Mouse (Mus musculus) neural tube, embryonic 14.5 days (tissue): ENCODE data around the gene Dram1. TPM values are rescaled to one million over a fixed set of nuclear protein-coding genes. Genes with fewer than 3 reads are reported as not detected.

ENCODE experiments used
- ATAC-seq: fragments of 200-750 bp; cut with Nextera tagmentation; 2 replicates; pipeline ENCODE4 v1.8.0; 2017; ENCODE audit warnings: low read depth, mild to moderate bottlenecking, moderate TSS enrichment, moderate library complexity
- H3K27ac ChIP-seq: fragments of 300-500 bp; sonication (generic); 2 replicates; pipeline ENCODE4 v1.5.1; 2014; ENCODE audit warnings: low read depth, mild to moderate bottlenecking, control low read depth, low read length, moderate library complexity, mixed read lengths
- H3K27me3 ChIP-seq: fragments of 300-500 bp; sonication (generic); 2 replicates; pipeline ENCODE4 v1.6.1; 2014; ENCODE audit warnings: low read length; ENCODE audit not compliant: control insufficient read depth, insufficient read depth
- H3K36me3 ChIP-seq: fragments of 300-500 bp; sonication (generic); 2 replicates; pipeline ENCODE4 v1.6.1; 2014; ENCODE audit warnings: low read length, mixed read lengths; ENCODE audit not compliant: control insufficient read depth, insufficient read depth
- H3K4me1 ChIP-seq: fragments of 300-500 bp; sonication (generic); 2 replicates; pipeline ENCODE4 v1.6.1; 2014; ENCODE audit warnings: low read length; ENCODE audit not compliant: control insufficient read depth, insufficient read depth
- H3K4me2 ChIP-seq: fragments of 300-500 bp; sonication (generic); 2 replicates; pipeline ENCODE4 v1.6.1; 2014; ENCODE audit warnings: mild to moderate bottlenecking, low read depth, low read length, control low read depth
- H3K4me3 ChIP-seq: fragments of 300-500 bp; sonication (generic); 2 replicates; pipeline ENCODE4 v1.5.1; 2014; ENCODE audit warnings: low read depth, low read length, control low read depth, mixed read lengths
- H3K9ac ChIP-seq: fragments of 300-500 bp; sonication (generic); replicated peaks from 2 replicates; pipeline ENCODE4 v1.6.1; 2014; ENCODE audit warnings: low read depth, mild to moderate bottlenecking, control low read depth, low read length, mixed read lengths
- H3K9me3 ChIP-seq: fragments of 300-500 bp; sonication (generic); 2 replicates; pipeline ENCODE4 v1.6.1; 2016; ENCODE audit warnings: low read length; ENCODE audit not compliant: control insufficient read depth
- WGBS: fragments of 180-500 bp; shearing (Covaris S2); extraction: QIAGEN DNeasy Blood & Tissue Kit; methylation state at CpG from one replicate; pipeline ENCODE4 v1.1.7; 2014; 5-methylcytosine and 5-hydroxymethylcytosine counted together
- polyA plus RNA-seq: library from polyadenylated mRNA; unstranded; fragments of >200 nt; fragmentation: Nextera tagmentation; extraction: Ambion mirVana; gene quantifications from 2 replicates; pipeline ENCODE4 v1.2.1, GENCODE M21; 2014

The Dram1 gene
- polyA plus RNA-seq, 1 experiment from 2014 or later, result 0.35 TPM

GRCm38 (mm10) chr10:88364221-88364620 lies 14.7 kb downstream of the Dram1 start:
- Histone ChIP-seq H3K4me2 (no peak overlapping the region), H3K9me3 (no peaks in the 10 kb centered on the region), H3K4me3 (no peak overlapping the region), H3K27me3 (no peaks in the 10 kb centered on the region), H3K4me1 (no peaks in the 10 kb centered on the region), H3K27ac (no peak overlapping the region), H3K9ac (no peak overlapping the region), H3K36me3 (no peaks in the 10 kb centered on the region)
- WGBS, result 87% methylated on average over 3 of the region's 3 CpGs
- ATAC-seq, result no peak

- H3K4me2 ChIP-seq, result no peak overlapping the region
- WGBS, result 77% methylated on average over 1 of the region's 1 CpGs
- H3K9ac ChIP-seq, result no peak overlapping the region
- no peak for ATAC-seq
- H3K27me3 ChIP-seq, result no peaks in the 10 kb centered on the region
- no peaks in the 10 kb centered on the region for H3K4me1 ChIP-seq
- H3K4me3 ChIP-seq, result no peak overlapping the region
- H3K27ac ChIP-seq, result no peak overlapping the region
- H3K36me3 ChIP-seq, result no peaks in the 10 kb centered on the region
- H3K9me3 ChIP-seq, result no peaks in the 10 kb centered on the region
Measured at GRCm38 (mm10) chr10:88362218-88362617, 16.7 kb downstream of the Dram1 start.

- ATAC-seq, result peak; percentile 80
- Histone ChIP-seq H3K27ac (no peak overlapping the region), H3K4me3 (peak overlapping the region; percentile 41), H3K9me3 (no peaks in the 10 kb centered on the region), H3K36me3 (no peaks in the 10 kb centered on the region), H3K9ac (peak overlapping the region; percentile 55), H3K27me3 (no peaks in the 10 kb centered on the region), H3K4me2 (peak overlapping the region; percentile 64), H3K4me1 (peaks cover 5% of the 10 kb centered on the region; the same call in 1 of the 2 replicates)
- 3% methylated on average over 31 of the region's 47 CpGs for WGBS
Measured at GRCm38 (mm10) chr10:88356983-88357559, 21.8 kb downstream of the Dram1 start.

DNA sequence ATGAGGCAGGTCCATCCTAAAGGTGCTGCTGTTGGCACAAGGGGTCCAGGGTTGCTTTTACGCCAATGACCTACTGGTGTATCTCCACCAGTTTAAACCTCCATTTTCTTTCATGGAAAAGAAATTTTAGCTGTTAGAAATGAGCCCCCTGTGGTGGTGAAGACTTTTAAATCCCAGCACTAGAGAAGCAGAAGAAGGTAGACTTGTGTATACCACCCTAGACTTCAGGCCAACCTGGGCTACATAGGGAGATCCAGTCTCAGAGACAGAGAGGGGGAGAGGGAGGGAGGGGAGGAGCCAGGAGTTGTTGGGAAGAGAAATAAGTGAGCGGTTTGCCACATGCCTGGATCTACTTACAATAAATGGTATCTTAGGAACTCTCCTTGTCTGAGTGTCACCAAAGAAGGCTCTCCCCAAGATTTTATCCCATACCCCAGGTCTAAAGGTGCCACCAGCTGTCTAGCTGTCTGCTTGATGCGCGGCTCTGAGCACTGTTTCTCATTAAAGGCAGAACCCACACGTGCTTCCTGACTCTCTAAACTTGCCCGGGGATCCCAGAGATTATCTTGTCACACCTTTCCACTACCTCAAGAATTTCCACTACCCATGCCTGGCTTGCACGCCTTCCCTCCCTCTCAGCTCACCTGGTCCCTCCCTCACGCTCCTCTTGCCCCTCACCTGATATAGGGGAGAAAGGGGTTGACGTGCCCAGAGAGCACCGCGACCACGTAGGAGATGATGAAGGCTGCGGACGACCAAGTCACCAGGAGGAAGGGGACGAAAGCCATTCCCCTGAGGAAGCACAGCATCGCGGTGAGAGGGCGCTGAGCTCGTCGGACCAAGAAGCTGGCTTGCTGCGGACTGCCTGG lies 22.5 kb downstream of the Dram1 start:
- peak overlapping the region; percentile 64 for H3K4me2 ChIP-seq
- no peak overlapping the region for H3K27ac ChIP-seq
- peaks cover 5% of the 10 kb centered on the region; the same call in 1 of the 2 replicates for H3K4me1 ChIP-seq
- H3K36me3 ChIP-seq, result no peaks in the 10 kb centered on the region
- WGBS, result 7% methylated on average over 21 of the region's 21 CpGs
- no peaks in the 10 kb centered on the region for H3K27me3 ChIP-seq
- H3K4me3 ChIP-seq, result peak overlapping the region; percentile 41
- H3K9me3 ChIP-seq, result no peaks in the 10 kb centered on the region
- peak overlapping the region; percentile 55 for H3K9ac ChIP-seq
- ATAC-seq, result peak; percentile 33

DNA sequence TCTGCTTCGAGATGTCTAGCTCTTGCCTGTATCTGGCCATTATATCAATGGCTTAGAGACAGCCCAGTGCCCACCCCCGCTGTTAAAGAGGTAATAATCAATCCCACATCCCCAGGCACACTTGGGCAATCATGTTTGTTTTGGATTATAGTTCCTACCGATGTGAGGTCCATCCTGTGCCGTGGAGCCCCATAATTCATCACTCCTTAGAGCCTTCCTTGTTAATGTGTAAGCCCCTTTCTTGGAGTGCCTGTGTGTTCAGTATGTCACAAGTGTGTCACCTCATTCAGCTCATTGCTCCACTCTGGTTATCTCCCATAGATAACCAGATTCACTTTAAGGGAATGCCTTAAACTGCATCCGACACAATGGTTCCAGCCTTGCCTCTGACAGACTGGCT lies 24.3 kb downstream of the Dram1 start:
- H3K9ac ChIP-seq, result no peak overlapping the region
- 70% methylated on average over 5 of the region's 5 CpGs for WGBS

DNA sequence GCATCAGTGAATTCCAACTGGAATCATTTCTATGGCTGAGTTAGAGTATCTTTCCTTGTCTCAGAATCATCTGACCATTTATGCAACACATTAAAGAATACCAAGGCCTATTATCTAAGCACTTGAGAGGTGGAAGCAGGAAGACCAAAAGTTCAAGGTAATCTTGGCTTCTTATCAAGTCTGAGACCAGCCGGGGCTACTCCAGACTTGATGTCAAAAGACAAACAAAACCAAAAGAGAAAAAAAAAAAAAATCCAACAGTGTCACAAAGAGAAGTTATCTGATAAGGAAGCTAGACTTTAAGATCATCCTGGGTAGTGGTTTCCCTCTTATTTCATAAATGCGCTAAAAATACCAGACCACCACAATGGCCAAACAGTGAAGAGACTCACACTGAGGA lies 26.3 kb downstream of the Dram1 start:
- no peak overlapping the region for H3K27ac ChIP-seq
- H3K4me1 ChIP-seq, result peaks cover 5% of the 10 kb centered on the region; the same call in 1 of the 2 replicates
- ATAC-seq, result no peak
- 100% methylated on average over 2 of the region's 2 CpGs for WGBS
- H3K9ac ChIP-seq, result no peak overlapping the region
- no peak overlapping the region for H3K4me3 ChIP-seq
- H3K4me2 ChIP-seq, result no peak overlapping the region
- H3K27me3 ChIP-seq, result no peaks in the 10 kb centered on the region
- no peaks in the 10 kb centered on the region for H3K36me3 ChIP-seq
- no peaks in the 10 kb centered on the region for H3K9me3 ChIP-seq

More for the DNA sequence above, 24.3 kb downstream of the Dram1 start:
- Histone ChIP-seq H3K27me3 (no peaks in the 10 kb centered on the region), H3K4me1 (peaks cover 5% of the 10 kb centered on the region; the same call in 1 of the 2 replicates), H3K36me3 (no peaks in the 10 kb centered on the region), H3K4me3 (no peak overlapping the region), H3K4me2 (no peak overlapping the region), H3K9me3 (no peaks in the 10 kb centered on the region), H3K27ac (no peak overlapping the region)
- ATAC-seq, result no peak

GRCm38 (mm10) chr10:88351411-88352103 lies 27.3 kb downstream of the Dram1 start:
- 72% methylated on average over 5 of the region's 5 CpGs for WGBS
- H3K27ac ChIP-seq, result no peak overlapping the region
- H3K4me2 ChIP-seq, result no peak overlapping the region
- no peak overlapping the region for H3K9ac ChIP-seq
- H3K36me3 ChIP-seq, result no peaks in the 10 kb centered on the region
- ATAC-seq, result no peak
- no peak overlapping the region for H3K4me3 ChIP-seq
- H3K27me3 ChIP-seq, result no peaks in the 10 kb centered on the region
- H3K4me1 ChIP-seq, result peaks cover 1% of the 10 kb centered on the region; the same call in 1 of the 2 replicates
- H3K9me3 ChIP-seq, result no peaks in the 10 kb centered on the region

DNA sequence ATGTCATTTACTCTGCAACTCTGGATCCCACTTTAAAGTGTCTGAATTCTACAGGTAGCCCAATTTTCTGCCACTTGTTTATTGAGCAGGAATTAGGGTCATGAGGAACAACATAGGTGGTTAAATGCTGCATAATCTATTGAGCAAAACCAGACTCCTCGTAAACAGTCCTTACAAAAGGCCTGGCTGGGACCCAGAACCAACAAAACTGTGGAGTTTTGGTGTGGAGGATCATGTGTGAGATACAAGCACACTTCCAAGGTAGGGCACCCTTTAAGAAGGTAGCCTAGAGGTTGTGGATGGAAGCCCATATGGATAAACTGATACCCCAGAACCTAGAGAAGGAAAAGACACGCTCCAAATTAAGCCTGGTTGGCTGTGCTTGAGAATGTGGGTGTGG lies 28.2 kb downstream of the Dram1 start:
- ATAC-seq, result no peak
- H3K9me3 ChIP-seq, result no peaks in the 10 kb centered on the region
- no peak overlapping the region for H3K4me2 ChIP-seq
- no peak overlapping the region for H3K9ac ChIP-seq
- no peak overlapping the region for H3K4me3 ChIP-seq
- no peaks in the 10 kb centered on the region for H3K27me3 ChIP-seq
- H3K36me3 ChIP-seq, result no peaks in the 10 kb centered on the region
- H3K4me1 ChIP-seq, result no peaks in the 10 kb centered on the region
- 59% methylated on average over 2 of the region's 2 CpGs for WGBS
- no peak overlapping the region for H3K27ac ChIP-seq

GRCm38 (mm10) chr10:88349800-88350199 lies 29.1 kb downstream of the Dram1 start:
- H3K4me2 ChIP-seq, result no peak overlapping the region
- H3K27me3 ChIP-seq, result no peaks in the 10 kb centered on the region
- no peak for ATAC-seq
- no peak overlapping the region for H3K9ac ChIP-seq
- H3K4me3 ChIP-seq, result no peak overlapping the region
- WGBS, result 9% methylated on average over 8 of the region's 8 CpGs
- no peaks in the 10 kb centered on the region for H3K36me3 ChIP-seq
- H3K9me3 ChIP-seq, result no peaks in the 10 kb centered on the region
- no peaks in the 10 kb centered on the region for H3K4me1 ChIP-seq
- no peak overlapping the region for H3K27ac ChIP-seq
